Mouse (Mus musculus) stomach, embryonic 14.5 days (tissue): ENCODE results near the gene Gstm3. TPM values are rescaled to one million over a fixed set of nuclear protein-coding genes. Genes with fewer than 3 reads are reported as not detected.
"Not testable (repeated sequence)": the region's sequence is repeated elsewhere in the genome, so short reads cannot be mapped to it uniquely, and the experiment has no call there.

ENCODE experiments used
- ATAC-seq: fragments of 200-750 bp; cut with Nextera tagmentation; 2 replicates; pipeline ENCODE4 v1.8.0; 2017; ENCODE audit warnings: low read depth, moderate TSS enrichment; ENCODE audit not compliant: insufficient number of reproducible peaks, insufficient read depth, low FRiP score
- H3K27ac ChIP-seq: fragments of 300-500 bp; sonication (generic); 2 replicates; pipeline ENCODE4 v1.5.1; 2014; ENCODE audit warnings: mild to moderate bottlenecking, low read length, moderate library complexity, mixed read lengths
- H3K27me3 ChIP-seq: fragments of 300-500 bp; sonication (generic); 2 replicates; pipeline ENCODE4 v1.6.1; 2014; ENCODE audit warnings: low read length, control low read depth, mixed read lengths; ENCODE audit not compliant: control insufficient read depth, insufficient read depth
- H3K36me3 ChIP-seq: fragments of 300-500 bp; sonication (generic); 2 replicates; pipeline ENCODE4 v1.6.1; 2014; ENCODE audit warnings: mild to moderate bottlenecking, control low read depth, low read length, moderate library complexity, mixed read lengths; ENCODE audit not compliant: control insufficient read depth, insufficient read depth
- H3K4me1 ChIP-seq: fragments of 300-500 bp; sonication (generic); 2 replicates; pipeline ENCODE4 v1.6.1; 2014; ENCODE audit warnings: low read length, control low read depth, mixed read lengths; ENCODE audit not compliant: control insufficient read depth, insufficient read depth
- H3K4me2 ChIP-seq: fragments of 300-500 bp; sonication (generic); replicated peaks from 2 replicates; pipeline ENCODE4 v1.6.1; 2014; ENCODE audit warnings: low read depth, low read length, control low read depth
- H3K4me3 ChIP-seq: fragments of 300-500 bp; sonication (generic); 2 replicates; pipeline ENCODE4 v1.5.1; 2014; ENCODE audit warnings: low read depth, low read length, control low read depth
- H3K9ac ChIP-seq: fragments of 300-500 bp; sonication (generic); replicated peaks from 2 replicates; pipeline ENCODE4 v1.6.1; 2014; ENCODE audit warnings: low read depth, mild to moderate bottlenecking, control low read depth, low read length, moderate library complexity, mixed read lengths
- H3K9me3 ChIP-seq: fragments of 300-500 bp; sonication (generic); 2 replicates; pipeline ENCODE4 v1.6.1; 2016; ENCODE audit warnings: low read depth, low read length, control low read depth; ENCODE audit not compliant: control insufficient read depth
- WGBS: fragments of 180-500 bp; shearing (Covaris S2); extraction: QIAGEN DNeasy Blood & Tissue Kit; methylation state at CpG from one replicate; pipeline ENCODE4 v1.1.7; 2014; 5-methylcytosine and 5-hydroxymethylcytosine counted together
- polyA plus RNA-seq: library from polyadenylated mRNA; unstranded; fragments of >200 nt; fragmentation: Nextera tagmentation; extraction: Ambion mirVana; gene quantifications from 2 replicates; pipeline ENCODE4 v1.2.1, GENCODE M21; 2014

Gstm3 gene
- 27.4 and 30.9 TPM in 2 replicates for polyA plus RNA-seq

DNA sequence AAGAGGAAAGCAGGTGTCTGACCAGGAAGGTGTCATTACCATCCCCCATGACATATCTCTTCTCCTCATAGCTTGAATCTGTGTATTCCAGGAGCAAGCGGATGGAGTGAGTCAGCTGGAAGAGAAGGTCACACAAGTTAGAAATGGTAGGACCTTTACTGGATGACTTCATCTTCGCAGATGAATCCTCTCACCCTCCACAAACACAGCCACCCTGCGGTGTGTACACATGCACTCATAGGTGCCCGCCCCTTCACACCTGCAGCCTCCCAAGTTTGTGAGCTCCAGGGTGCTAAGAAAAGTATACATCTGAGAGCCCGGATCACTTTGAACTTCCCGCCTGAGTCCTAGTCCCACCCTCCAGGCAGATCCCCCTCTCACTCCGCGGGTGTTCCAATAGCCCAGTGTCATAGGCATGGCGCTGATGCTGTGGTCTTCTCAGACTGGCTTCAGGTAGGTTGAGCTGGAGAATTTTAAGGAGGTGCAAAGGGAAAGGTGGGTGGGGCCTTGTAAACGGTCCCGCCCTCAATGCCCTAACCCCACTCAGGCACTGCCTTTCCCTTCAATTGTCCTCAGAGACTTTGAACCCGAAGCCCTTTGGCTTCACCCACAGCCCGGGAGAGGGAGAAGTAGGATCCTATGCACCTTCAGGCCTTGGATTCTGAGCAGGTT lies at the start of gene Gstm3:
Gene Gstm3, minus strand, starts transcription at position 560 of the 672 bp plus-strand sequence.
- no peak within 1 kb of the TSS for H3K4me2 ChIP-seq
- H3K4me3 ChIP-seq, result no peak within 1 kb of the TSS
- ATAC-seq, result peak; percentile 63
- no peaks in the 10 kb centered on the region for H3K36me3 ChIP-seq
- no peak within 1 kb of the TSS for H3K27ac ChIP-seq
- H3K27me3 ChIP-seq, result no peaks in the 10 kb centered on the region
- 0 out of 2 replicates have a peak, but pooled peaks cover 3% of the 10 kb centered on the region for H3K4me1 ChIP-seq
- no peak within 1 kb of the TSS for H3K9ac ChIP-seq
- 46% methylated on average over 13 of the region's 13 CpGs for WGBS
- H3K9me3 ChIP-seq, result no peaks in the 10 kb centered on the region

DNA sequence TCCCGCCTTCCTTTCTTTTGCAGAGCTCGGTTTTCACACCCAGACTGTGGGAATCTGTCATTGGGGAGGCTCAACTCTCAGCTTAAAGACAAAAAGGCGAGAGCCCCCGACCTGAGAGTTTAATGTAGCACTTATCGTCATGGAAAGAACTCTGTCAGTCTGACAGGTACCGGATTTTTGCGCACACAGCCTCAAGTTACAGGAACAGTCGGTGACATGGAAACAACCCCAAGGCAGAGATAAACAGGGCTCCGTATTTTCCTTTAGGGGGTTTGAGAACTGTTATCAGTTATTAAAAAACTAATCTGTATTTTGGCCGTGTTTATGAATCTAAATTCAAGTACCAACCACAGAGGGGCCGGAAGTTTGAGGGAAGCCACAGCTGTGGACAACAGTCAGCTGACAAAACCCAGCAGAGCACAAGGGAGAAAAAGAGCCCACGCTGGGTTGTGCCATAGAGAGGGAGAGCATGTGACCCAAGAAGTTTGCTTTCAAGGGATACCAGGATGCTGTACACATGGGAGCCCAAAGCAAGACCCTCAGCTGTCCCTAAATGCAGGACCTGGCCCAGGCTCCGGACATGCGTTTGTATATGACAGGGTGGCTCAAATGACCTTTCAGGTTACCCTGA lies 49.2 kb upstream of the Gstm3 start:
- Histone ChIP-seq H3K27ac (peak overlapping the region; percentile 81), H3K36me3 (no peaks in the 10 kb centered on the region), H3K9me3 (no peaks in the 10 kb centered on the region), H3K27me3 (no peaks in the 10 kb centered on the region), H3K9ac (no peak overlapping the region; the same call in 1 of the 2 replicates), H3K4me1 (peaks cover 3% of the 10 kb centered on the region; the same call in 1 of the 2 replicates), H3K4me3 (peak overlapping the region; percentile 26), H3K4me2 (peak overlapping the region; percentile 66)
- 19% methylated on average over 14 of the region's 14 CpGs for WGBS
- ATAC-seq, result no peak

DNA sequence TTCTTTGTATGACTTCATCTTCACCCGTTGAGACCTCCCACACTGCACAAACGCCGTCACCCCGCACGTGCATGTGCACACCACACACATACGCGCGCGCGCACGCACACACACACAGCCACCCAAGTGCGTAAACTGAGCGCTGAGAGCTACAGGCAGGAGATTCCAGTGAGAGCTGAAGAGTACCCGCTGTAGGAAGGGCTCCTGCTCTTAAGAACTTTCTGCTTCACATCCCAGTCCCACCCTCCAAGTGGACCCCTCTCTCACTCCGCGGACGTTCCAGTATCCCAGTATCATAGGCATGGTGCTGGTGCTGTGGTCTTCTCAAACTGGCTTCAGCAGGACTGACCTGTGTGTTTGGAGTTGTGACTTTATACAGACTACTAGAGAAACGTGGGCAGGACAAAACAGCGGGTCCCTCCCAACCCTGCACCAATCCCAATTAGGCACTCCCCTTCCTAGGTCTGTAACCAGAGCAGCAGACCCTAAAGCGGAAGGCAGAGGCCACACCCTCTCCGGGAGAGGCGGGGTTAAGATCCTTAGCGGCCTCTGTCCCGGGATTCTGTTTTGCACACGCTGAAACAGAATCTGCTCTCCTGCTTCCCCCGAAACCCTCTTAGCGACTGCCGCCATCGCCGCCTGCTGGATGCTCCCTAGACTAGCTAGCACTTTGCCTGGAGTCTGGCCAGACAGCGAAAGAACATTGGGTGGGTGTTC lies 48.5 kb upstream of the Gstm3 start, which contains the start of gene Gstm1:
Gene Gstm1, minus strand, starts transcription at position 501 of the 717 bp plus-strand sequence.
- WGBS, result 0% methylated on average over 31 of the region's 31 CpGs
- no peaks in the 10 kb centered on the region for H3K9me3 ChIP-seq
- no peaks in the 10 kb centered on the region for H3K36me3 ChIP-seq

DNA sequence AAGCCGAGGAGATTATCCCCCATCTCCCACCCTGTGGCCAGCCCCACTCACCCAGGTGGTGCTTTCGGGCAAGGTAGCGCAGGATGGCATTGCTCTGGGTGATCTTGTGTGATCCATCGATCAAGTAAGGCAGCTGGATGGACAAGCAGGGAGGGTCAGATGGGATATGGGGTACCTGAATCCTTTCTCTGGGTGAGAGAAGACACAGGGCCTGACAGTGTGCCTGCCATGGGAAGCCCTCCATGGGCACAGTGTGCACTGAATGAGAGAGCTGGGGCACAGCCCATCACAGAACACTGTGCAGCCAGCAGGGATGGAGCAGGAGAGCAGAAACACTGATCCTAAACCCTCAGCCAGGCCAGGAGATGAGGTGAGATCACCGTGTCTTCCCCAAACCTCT lies 47.4 kb upstream of the Gstm3 start:
- not testable (repeated sequence) for H3K4me3 ChIP-seq, H3K9ac ChIP-seq, H3K27ac ChIP-seq, H3K27me3 ChIP-seq, H3K4me1 ChIP-seq, ATAC-seq, H3K36me3 ChIP-seq, H3K9me3 ChIP-seq
- 82% methylated on average over 5 of the region's 5 CpGs for WGBS
- peak overlapping the region; percentile 66 for H3K4me2 ChIP-seq

More for the DNA sequence above, 48.5 kb upstream of the Gstm3 start, which contains the start of gene Gstm1:
- peak within 1 kb of the TSS; percentile 35 for H3K4me3 ChIP-seq
- H3K9ac ChIP-seq, result peak within 1 kb of the TSS; percentile 32; the same call in 1 of the 2 replicates
- peak within 1 kb of the TSS; percentile 81 for H3K27ac ChIP-seq
- H3K4me2 ChIP-seq, result peak within 1 kb of the TSS; percentile 66
- peak; percentile 99 for ATAC-seq
- no peaks in the 10 kb centered on the region for H3K27me3 ChIP-seq
- H3K4me1 ChIP-seq, result peaks cover 3% of the 10 kb centered on the region; the same call in 1 of the 2 replicates

- 92% methylated on average over 2 of the region's 2 CpGs for WGBS
- H3K27me3 ChIP-seq, result no peaks in the 10 kb centered on the region
- no peak overlapping the region for H3K4me3 ChIP-seq
- no peaks in the 10 kb centered on the region for H3K9me3 ChIP-seq
- no peak overlapping the region for H3K4me2 ChIP-seq
- H3K27ac ChIP-seq, result no peak overlapping the region
- H3K4me1 ChIP-seq, result peaks cover 3% of the 10 kb centered on the region; the same call in 1 of the 2 replicates
- no peaks in the 10 kb centered on the region for H3K36me3 ChIP-seq
- no peak overlapping the region for H3K9ac ChIP-seq
- no peak for ATAC-seq
These were observed 45.9 kb upstream of the Gstm3 start for GRCm38 (mm10) chr3:108014974-108015346.

- peaks cover 3% of the 10 kb centered on the region; the same call in 1 of the 2 replicates for H3K4me1 ChIP-seq
- no peaks in the 10 kb centered on the region for H3K36me3 ChIP-seq
- no peak overlapping the region for H3K27ac ChIP-seq
- no peaks in the 10 kb centered on the region for H3K27me3 ChIP-seq
- no peak overlapping the region for H3K9ac ChIP-seq
- 72% methylated on average over 7 of the region's 8 CpGs for WGBS
- H3K9me3 ChIP-seq, result no peaks in the 10 kb centered on the region
- no peak overlapping the region for H3K4me2 ChIP-seq
- H3K4me3 ChIP-seq, result no peak overlapping the region
- no peak for ATAC-seq
These were observed 45.3 kb upstream of the Gstm3 start for GRCm38 (mm10) chr3:108014098-108014973.

- ATAC-seq, result no peak
- H3K27me3 ChIP-seq, result no peaks in the 10 kb centered on the region
- H3K9me3 ChIP-seq, result no peaks in the 10 kb centered on the region
- H3K27ac ChIP-seq, result no peak overlapping the region
- H3K9ac ChIP-seq, result no peak overlapping the region
- H3K4me3 ChIP-seq, result no peak overlapping the region
- H3K4me1 ChIP-seq, result peaks cover under 1% of the 10 kb centered on the region; the same call in 1 of the 2 replicates
- H3K36me3 ChIP-seq, result no peaks in the 10 kb centered on the region
- 80% methylated on average over 4 of the region's 4 CpGs for WGBS
- peak overlapping the region; percentile 2; the same call in 1 of the 2 replicates for H3K4me2 ChIP-seq
These were observed 44.3 kb upstream of the Gstm3 start for GRCm38 (mm10) chr3:108013331-108013871.
